Comparison of ENCODE assay signal across 14 mouse cellular contexts in the genomic region with DNA sequence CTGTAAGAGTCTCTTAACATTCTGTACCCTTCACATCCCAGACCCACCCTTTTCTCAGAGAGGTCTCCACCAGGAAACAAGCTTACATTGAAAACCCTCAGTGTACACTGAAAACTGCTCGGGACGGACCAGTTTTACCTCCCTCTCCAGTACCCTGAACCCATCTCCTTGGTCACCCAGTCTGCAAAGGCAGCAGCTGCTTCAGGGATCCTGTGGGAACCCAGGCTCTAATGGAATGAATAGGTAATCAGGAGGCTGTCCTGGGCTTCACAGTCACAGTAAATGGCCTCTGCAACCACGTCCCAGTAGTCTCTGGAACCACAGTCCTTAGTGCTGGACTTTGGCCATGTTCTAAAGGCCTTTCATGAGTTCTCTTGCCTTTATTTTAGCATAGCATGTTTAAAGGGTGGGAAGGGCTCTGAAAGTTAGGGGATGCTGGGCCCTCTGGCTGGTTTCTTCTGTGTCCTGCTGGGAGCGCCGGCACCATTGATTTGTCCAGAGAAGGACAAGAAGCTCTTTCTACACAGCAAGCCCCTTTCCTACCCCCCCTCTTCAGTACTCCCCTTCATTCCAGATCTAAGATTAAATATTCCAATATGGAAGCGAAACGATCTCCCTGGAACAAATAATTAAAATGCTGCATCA. TPM values are rescaled to one million over a fixed set of nuclear protein-coding genes. Genes with fewer than 3 reads are reported as not detected.
A peak's percentile ranks its signal among the peaks of the same experiment; 100 is the strongest.
DNase-seq lines count a peak whose midpoint lies in the region; ATAC-seq and TF ChIP-seq lines count a peak whose summit lies in the region.
"Had no signal": no experiment of that assay in that cellular context is flagged by ENCODE, and none has a peak within 500 bp of the region (broad histone marks: within the 10 kb centered on the region; RNA-seq: fewer than 3 reads in every experiment).

No protein-coding gene starts in this region.

- H3K4me1 ChIP-seq in forebrain, embryonic 11.5 days (replicated peaks; ENCODE audit: control insufficient read depth, insufficient read depth, low read length): 0 out of 2 replicates have a peak, but pooled peaks cover 3% of the 10 kb centered on the region
- peaks cover 18% of the 10 kb centered on the region for H3K4me1 ChIP-seq in forebrain, embryonic 10.5 days
- H3K4me1 ChIP-seq in midbrain, embryonic 12.5 days: 0 out of 2 replicates have a peak, but pooled peaks cover 4% of the 10 kb centered on the region
- H3K4me1 ChIP-seq in liver, postnatal 0 days (ENCODE audit: insufficient read depth): no peaks in the 10 kb centered on the region

- DNase-seq in forebrain, embryonic 11.5 days (ENCODE audit: low spot score): peak; percentile 51
- no peak for DNase-seq in forebrain, embryonic 10.5 days (ENCODE audit: extremely low spot score, low spot score)
- peak; percentile 57 for DNase-seq in right cerebral cortex, postnatal 25 days
- no peak for DNase-seq in right cerebral cortex, postnatal 14 days
- no peak for DNase-seq in kidney, postnatal 4 days
- DNase-seq in urinary bladder, postnatal 25 days (ENCODE audit: low spot score): no peak
- no peak for DNase-seq in liver, postnatal 0 days
- DNase-seq: gastrocnemius, postnatal 14 days; heart, postnatal 14 days; right cerebral cortex, adult 18-20 months had no signal

- 29% methylated on average over 7 of the region's 7 CpGs for WGBS in forebrain, embryonic 11.5 days
- WGBS in forebrain, embryonic 10.5 days: 27% methylated on average over 7 of the region's 7 CpGs
- WGBS in midbrain, embryonic 12.5 days: 30% methylated on average over 7 of the region's 7 CpGs
- WGBS in liver, postnatal 0 days (ENCODE audit: insufficient replicate concordance): 38% methylated on average over 7 of the region's 7 CpGs

- H3K4me2 ChIP-seq in forebrain, embryonic 11.5 days (ENCODE audit: low read depth, low read length, severe bottlenecking): no peak overlapping the region
- peak overlapping the region; percentile 38 for H3K4me2 ChIP-seq in midbrain, embryonic 12.5 days (replicated peaks)
- H3K4me2 ChIP-seq in liver, postnatal 0 days (ENCODE audit: low read depth, low read length): no peak overlapping the region

- no peak overlapping the region for H3K4me3 ChIP-seq in forebrain, embryonic 11.5 days (ENCODE audit: low read depth, low read length)
- H3K4me3 ChIP-seq in forebrain, embryonic 10.5 days: no peak overlapping the region
- H3K4me3 ChIP-seq in midbrain, embryonic 12.5 days: peak overlapping the region; percentile 33
- H3K4me3 ChIP-seq in liver, postnatal 0 days (ENCODE audit: low read depth, low read length): no peak overlapping the region

- ATAC-seq in forebrain, embryonic 11.5 days (replicated peaks; ENCODE audit: low FRiP score): no peak
- no peak for ATAC-seq in midbrain, embryonic 12.5 days (ENCODE audit: low FRiP score, low read depth)
- ATAC-seq in liver, postnatal 0 days: no peak
- ATAC-seq: Patski had no signal

- no peak for TF ChIP-seq EP300 in liver, postnatal 0 days (IDR thresholded peaks at IDR 0.05; ENCODE audit: low read depth)

- H3K27me3 ChIP-seq in forebrain, embryonic 11.5 days (ENCODE audit: control insufficient read depth, insufficient read depth, low read length): peaks cover 17% of the 10 kb centered on the region; the same call in 1 of the 2 replicates
- peaks cover 73% of the 10 kb centered on the region for H3K27me3 ChIP-seq in forebrain, embryonic 10.5 days (ENCODE audit: poor library complexity, severe bottlenecking)
- H3K27me3 ChIP-seq in midbrain, embryonic 12.5 days: peaks cover 28% of the 10 kb centered on the region
- H3K27me3 ChIP-seq in liver, postnatal 0 days (ENCODE audit: insufficient read depth, low read length): peaks cover 24% of the 10 kb centered on the region

- no peak overlapping the region for H3K9ac ChIP-seq in forebrain, embryonic 11.5 days (ENCODE audit: low read length)
- H3K9ac ChIP-seq in midbrain, embryonic 12.5 days (replicated peaks): no peak overlapping the region
- H3K9ac ChIP-seq in liver, postnatal 0 days (replicated peaks): no peak overlapping the region
- H3K9ac ChIP-seq: embryonic facial prominence, embryonic 13.5 days had no signal

- TF ChIP-seq CTCF in liver, postnatal 0 days (IDR thresholded peaks at IDR 0.05; ENCODE audit: low read depth): no peak

- H3K27ac ChIP-seq in forebrain, embryonic 11.5 days (ENCODE audit: low read depth, low read length): no peak overlapping the region
- no peak overlapping the region for H3K27ac ChIP-seq in forebrain, embryonic 10.5 days
- no peak overlapping the region for H3K27ac ChIP-seq in midbrain, embryonic 12.5 days (replicated peaks)
- no peak overlapping the region for H3K27ac ChIP-seq in liver, postnatal 0 days (ENCODE audit: low read depth)
- H3K27ac ChIP-seq: embryonic facial prominence, embryonic 13.5 days had no signal

- no peaks in the 10 kb centered on the region for H3K9me3 ChIP-seq in forebrain, embryonic 11.5 days (ENCODE audit: control insufficient read depth, low read length)
- H3K9me3 ChIP-seq in forebrain, embryonic 10.5 days: no peaks in the 10 kb centered on the region
- no peaks in the 10 kb centered on the region for H3K9me3 ChIP-seq in midbrain, embryonic 12.5 days
- no peaks in the 10 kb centered on the region for H3K9me3 ChIP-seq in liver, postnatal 0 days (ENCODE audit: low read length)
- H3K9me3 ChIP-seq: embryonic facial prominence, embryonic 13.5 days had no signal

- H3K36me3 ChIP-seq in forebrain, embryonic 11.5 days (ENCODE audit: control insufficient read depth, insufficient read depth, low read length): no peaks in the 10 kb centered on the region
- H3K36me3 ChIP-seq in forebrain, embryonic 10.5 days (replicated peaks): no peaks in the 10 kb centered on the region
- no peaks in the 10 kb centered on the region for H3K36me3 ChIP-seq in midbrain, embryonic 12.5 days
- H3K36me3 ChIP-seq in liver, postnatal 0 days (replicated peaks; ENCODE audit: insufficient read depth, low read length): no peaks in the 10 kb centered on the region
- H3K36me3 ChIP-seq: embryonic facial prominence, embryonic 13.5 days had no signal

RNA-seq across cellular contexts. Expression of gene Slitrk3, which starts 2.1 kb away (rescaled TPM):
- polyA plus RNA-seq in forebrain, embryonic 11.5 days (2014; fragmentation: Nextera tagmentation; extraction: Ambion mirVana): 0.51 and 0.89 TPM in 2 replicates
- 0.18 and 0.27 TPM in 2 replicates for polyA plus RNA-seq in forebrain, embryonic 10.5 days (2016; fragmentation: Nextera tagmentation; extraction: Ambion mirVana)
- 4.6 and 5.5 TPM in 2 replicates for polyA plus RNA-seq in midbrain, embryonic 12.5 days (2016; fragmentation: Nextera tagmentation; extraction: Ambion mirVana)
- polyA plus RNA-seq in liver, postnatal 0 days (2015; fragmentation: Nextera tagmentation; extraction: Ambion mirVana): not detected in 2 replicates
- polyA plus RNA-seq: liver, adult 2 months; Patski had no signal

Comparison
In these comparisons a context has a peak if more than half of its experiments do, and no peak if none do; other contexts are left out.
1. DNase-seq: peak in forebrain, embryonic 11.5 days (single experiment) and right cerebral cortex, postnatal 25 days (single experiment); none in forebrain, embryonic 10.5 days (single experiment), right cerebral cortex, postnatal 14 days (single experiment), kidney, postnatal 4 days (0 of 2), urinary bladder, postnatal 25 days (single experiment) and liver, postnatal 0 days (single experiment).